Comparison of ENCODE assay signal across 23 mouse cellular contexts in genomic region chr11:32128018-32128417, GRCm38 (mm10).
DNase-seq lines count a peak whose midpoint lies in the region; ATAC-seq and TF ChIP-seq lines count a peak whose summit lies in the region.
"Had no signal": no experiment of that assay in that cellular context is flagged by ENCODE, and none has a peak within 500 bp of the region (broad histone marks: within the 10 kb centered on the region; RNA-seq: fewer than 3 reads in every experiment).

No protein-coding gene starts in this region.

- H3K9me3 ChIP-seq in forebrain, embryonic 12.5 days = no peaks in the 10 kb centered on the region
- no peaks in the 10 kb centered on the region for H3K9me3 ChIP-seq in forebrain, embryonic 13.5 days (replicated peaks)
- no peaks in the 10 kb centered on the region; the same call in 1 of the 2 replicates for H3K9me3 ChIP-seq in midbrain, embryonic 11.5 days (ENCODE audit: control insufficient read depth, low read length)
- no peaks in the 10 kb centered on the region for H3K9me3 ChIP-seq in neural tube, embryonic 15.5 days (replicated peaks)
- H3K9me3 ChIP-seq: heart, embryonic 15.5 days; intestine, embryonic 15.5 days; liver, embryonic 13.5 days; megakaryocyte, embryonic 14.5 days; neural tube, embryonic 12.5 days had no signal

- H3K4me2 ChIP-seq in forebrain, embryonic 12.5 days = no peak overlapping the region
- no peak overlapping the region for H3K4me2 ChIP-seq in forebrain, embryonic 13.5 days
- no peak overlapping the region for H3K4me2 ChIP-seq in midbrain, embryonic 11.5 days
- H3K4me2 ChIP-seq in neural tube, embryonic 15.5 days = no peak overlapping the region
- H3K4me2 ChIP-seq: heart, embryonic 15.5 days; intestine, embryonic 15.5 days; liver, embryonic 13.5 days; lung, embryonic 14.5 days; neural tube, embryonic 12.5 days had no signal

- H3K4me1 ChIP-seq in forebrain, embryonic 12.5 days = peaks cover 10% of the 10 kb centered on the region
- H3K4me1 ChIP-seq in forebrain, embryonic 13.5 days = peaks cover 27% of the 10 kb centered on the region
- H3K4me1 ChIP-seq in midbrain, embryonic 11.5 days (ENCODE audit: control insufficient read depth, insufficient read depth, low read length) = no peaks in the 10 kb centered on the region; the same call in 1 of the 2 replicates
- H3K4me1 ChIP-seq in neural tube, embryonic 15.5 days = peaks cover 19% of the 10 kb centered on the region
- H3K4me1 ChIP-seq: heart, embryonic 15.5 days; intestine, embryonic 15.5 days; liver, embryonic 13.5 days had no signal

- WGBS in forebrain, embryonic 12.5 days = 67% methylated on average over 3 of the region's 3 CpGs
- WGBS in forebrain, embryonic 13.5 days = 83% methylated on average over 3 of the region's 3 CpGs
- WGBS in midbrain, embryonic 11.5 days = 79% methylated on average over 3 of the region's 3 CpGs
- 85% methylated on average over 3 of the region's 3 CpGs for WGBS in neural tube, embryonic 15.5 days

- H3K27me3 ChIP-seq in forebrain, embryonic 12.5 days = peaks cover 17% of the 10 kb centered on the region; the same call in 1 of the 2 replicates
- H3K27me3 ChIP-seq in forebrain, embryonic 13.5 days = no peaks in the 10 kb centered on the region
- no peaks in the 10 kb centered on the region for H3K27me3 ChIP-seq in midbrain, embryonic 11.5 days (ENCODE audit: control insufficient read depth, insufficient read depth, low read length)
- H3K27me3 ChIP-seq in neural tube, embryonic 15.5 days (replicated peaks) = no peaks in the 10 kb centered on the region
- H3K27me3 ChIP-seq: heart, embryonic 15.5 days; intestine, embryonic 15.5 days; liver, embryonic 13.5 days; neural tube, embryonic 12.5 days had no signal

- no peak overlapping the region for H3K4me3 ChIP-seq in forebrain, embryonic 12.5 days (replicated peaks)
- no peak overlapping the region for H3K4me3 ChIP-seq in forebrain, embryonic 13.5 days
- no peak overlapping the region for H3K4me3 ChIP-seq in left cerebral cortex, adult 2 months
- no peak overlapping the region for H3K4me3 ChIP-seq in midbrain, embryonic 11.5 days (ENCODE audit: low read depth, low read length)
- H3K4me3 ChIP-seq in neural tube, embryonic 15.5 days (replicated peaks) = no peak overlapping the region
- H3K4me3 ChIP-seq: heart, embryonic 15.5 days; intestine, embryonic 15.5 days; liver, embryonic 13.5 days; megakaryocyte, embryonic 14.5 days; neural tube, embryonic 12.5 days had no signal

- 0 out of 2 replicates have a peak, but pooled peaks have one; percentile 36 for ATAC-seq in forebrain, embryonic 12.5 days (ENCODE audit: low FRiP score)
- ATAC-seq in forebrain, embryonic 13.5 days = no peak
- ATAC-seq in midbrain, embryonic 11.5 days (ENCODE audit: low FRiP score) = no peak
- ATAC-seq in neural tube, embryonic 15.5 days (ENCODE audit: low FRiP score) = peak; percentile 35; the same call in 1 of the 2 replicates
- ATAC-seq: CD4-positive, CD25-positive, alpha-beta regulatory T cell, adult 4 months; intestine, embryonic 15.5 days had no signal

- H3K27ac ChIP-seq in forebrain, embryonic 12.5 days = no peak overlapping the region
- H3K27ac ChIP-seq in forebrain, embryonic 13.5 days = no peak overlapping the region
- H3K27ac ChIP-seq in left cerebral cortex, adult 2 months = peak overlapping the region; percentile 81
- no peak overlapping the region for H3K27ac ChIP-seq in midbrain, embryonic 11.5 days (ENCODE audit: low read depth, low read length)
- H3K27ac ChIP-seq in neural tube, embryonic 15.5 days (replicated peaks) = no peak overlapping the region
- H3K27ac ChIP-seq: heart, embryonic 15.5 days; intestine, embryonic 15.5 days; liver, embryonic 13.5 days; neural tube, embryonic 12.5 days had no signal

- DNase-seq in left cerebral cortex, adult 2 months (ENCODE audit: extremely low spot score in 1 of 2, low spot score in 2 of 2) = no peak
- DNase-seq in left cerebral cortex, postnatal 4 days = no peak
- peak; percentile 31 for DNase-seq in midbrain, embryonic 11.5 days (ENCODE audit: low spot score, missing footprints)
- no peak for DNase-seq in cerebellum, adult 9-10 months
- DNase-seq in spleen, postnatal 4 days (ENCODE audit: low spot score in 2 of 2) = no peak
- DNase-seq: adrenal gland, postnatal 14 days; cerebellum, adult 2 months; cerebellum, postnatal 36 days; gastrocnemius, postnatal 36 days; heart, postnatal 36 days; kidney, adult 9 months; kidney, postnatal 25 days; liver, embryonic 13.5 days; lung, embryonic 14.5 days; thymus, adult 2 months had no signal

- TF ChIP-seq CTCF in left cerebral cortex, adult 2 months (IDR thresholded peaks at IDR 0.05) = no peak

- no peaks in the 10 kb centered on the region for H3K36me3 ChIP-seq in forebrain, embryonic 12.5 days (replicated peaks)
- no peaks in the 10 kb centered on the region for H3K36me3 ChIP-seq in forebrain, embryonic 13.5 days (ENCODE audit: poor library complexity, severe bottlenecking)
- H3K36me3 ChIP-seq in midbrain, embryonic 11.5 days (ENCODE audit: control insufficient read depth, insufficient read depth, low read length) = no peaks in the 10 kb centered on the region
- H3K36me3 ChIP-seq in neural tube, embryonic 15.5 days = no peaks in the 10 kb centered on the region
- H3K36me3 ChIP-seq: heart, embryonic 15.5 days; intestine, embryonic 15.5 days; liver, embryonic 13.5 days; neural tube, embryonic 12.5 days had no signal

- H3K9ac ChIP-seq in forebrain, embryonic 12.5 days = no peak overlapping the region
- H3K9ac ChIP-seq in forebrain, embryonic 13.5 days = no peak overlapping the region
- no peak overlapping the region for H3K9ac ChIP-seq in midbrain, embryonic 11.5 days (ENCODE audit: low read length)
- no peak overlapping the region for H3K9ac ChIP-seq in neural tube, embryonic 15.5 days (replicated peaks)
- H3K9ac ChIP-seq: heart, embryonic 15.5 days; intestine, embryonic 15.5 days; liver, embryonic 13.5 days; lung, embryonic 14.5 days; neural tube, embryonic 12.5 days had no signal

- intact Hi-C loops in left cerebral cortex, adult 2 months (cut with DNase I) = loop anchor here (2.0 to 5.0 kb wide), 2 partner anchors 46 to 67 kb away; no protein-coding TSS in a partner anchor
- intact Hi-C loops in left cerebral cortex, postnatal 4 days (cut with DNase I) = no loop called here

Comparison
In these comparisons a context has a peak if more than half of its experiments do, and no peak if none do; other contexts are left out.
1. ATAC-seq: peak in forebrain, embryonic 12.5 days (single experiment) and neural tube, embryonic 15.5 days (single experiment); none in forebrain, embryonic 13.5 days (single experiment) and midbrain, embryonic 11.5 days (single experiment).